Mouse (Mus musculus): ENCODE data around the gene Lrmp. TPM values are rescaled to one million over a fixed set of nuclear protein-coding genes. Genes with fewer than 3 reads are reported as not detected.
"Not testable (repeated sequence)": the region's sequence is repeated elsewhere in the genome, so short reads cannot be mapped to it uniquely, and the experiment has no call there.

Lrmp gene
- polyA plus RNA-seq, 1 experiment = 1.9 TPM

DNA sequence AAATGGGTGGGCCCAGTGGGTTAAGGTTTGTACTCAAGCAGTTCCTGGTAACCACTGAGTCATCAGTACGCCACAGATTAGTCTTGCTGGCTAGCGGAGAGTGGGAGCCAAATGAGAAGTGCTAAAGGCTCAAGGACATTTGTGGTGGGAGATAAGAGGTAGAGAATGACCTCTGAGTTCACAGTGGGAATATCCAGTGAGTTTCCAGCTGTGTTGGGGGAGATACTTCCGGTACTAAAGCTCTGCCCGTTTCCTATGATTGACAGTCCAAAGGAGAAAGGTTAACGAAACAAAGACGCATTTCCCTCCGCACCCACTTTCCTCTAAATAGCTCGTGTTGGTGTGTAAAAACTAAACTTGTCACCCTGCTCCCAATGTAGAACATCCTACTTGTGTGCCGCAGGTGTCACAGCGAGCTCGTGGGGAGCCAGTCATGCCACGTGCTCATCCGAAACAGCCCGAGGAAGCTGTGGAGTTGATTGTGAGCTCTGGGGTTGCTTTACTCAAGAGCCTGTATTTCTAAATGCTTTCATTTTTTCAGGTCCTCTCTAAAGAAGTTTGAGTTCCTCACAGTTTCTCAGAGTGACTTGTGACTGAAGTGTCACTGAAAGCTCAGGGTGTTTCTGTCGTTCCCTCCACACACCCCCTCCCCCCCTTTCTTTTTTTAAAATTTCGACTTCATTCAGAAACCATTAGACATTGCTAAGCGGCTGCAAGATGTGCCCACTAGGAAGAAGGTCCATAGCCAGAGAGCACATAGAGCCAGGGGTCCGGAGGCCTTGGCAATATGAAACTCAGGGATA, 5.5 kb downstream of the Lrmp start:
- Histone ChIP-seq H3K4me1 (ENCODE audit: control insufficient read depth, insufficient read depth, insufficient read length, low read length) (0 out of 2 replicates have a peak, but pooled peaks cover 3% of the 10 kb centered on the region), H3K4me3 (ENCODE audit: insufficient read depth, low read depth, low read length) (peak overlapping the region; percentile 45), H3K27ac (replicated peaks; ENCODE audit: low read depth, low read length) (peak overlapping the region; percentile 83)

DNA sequence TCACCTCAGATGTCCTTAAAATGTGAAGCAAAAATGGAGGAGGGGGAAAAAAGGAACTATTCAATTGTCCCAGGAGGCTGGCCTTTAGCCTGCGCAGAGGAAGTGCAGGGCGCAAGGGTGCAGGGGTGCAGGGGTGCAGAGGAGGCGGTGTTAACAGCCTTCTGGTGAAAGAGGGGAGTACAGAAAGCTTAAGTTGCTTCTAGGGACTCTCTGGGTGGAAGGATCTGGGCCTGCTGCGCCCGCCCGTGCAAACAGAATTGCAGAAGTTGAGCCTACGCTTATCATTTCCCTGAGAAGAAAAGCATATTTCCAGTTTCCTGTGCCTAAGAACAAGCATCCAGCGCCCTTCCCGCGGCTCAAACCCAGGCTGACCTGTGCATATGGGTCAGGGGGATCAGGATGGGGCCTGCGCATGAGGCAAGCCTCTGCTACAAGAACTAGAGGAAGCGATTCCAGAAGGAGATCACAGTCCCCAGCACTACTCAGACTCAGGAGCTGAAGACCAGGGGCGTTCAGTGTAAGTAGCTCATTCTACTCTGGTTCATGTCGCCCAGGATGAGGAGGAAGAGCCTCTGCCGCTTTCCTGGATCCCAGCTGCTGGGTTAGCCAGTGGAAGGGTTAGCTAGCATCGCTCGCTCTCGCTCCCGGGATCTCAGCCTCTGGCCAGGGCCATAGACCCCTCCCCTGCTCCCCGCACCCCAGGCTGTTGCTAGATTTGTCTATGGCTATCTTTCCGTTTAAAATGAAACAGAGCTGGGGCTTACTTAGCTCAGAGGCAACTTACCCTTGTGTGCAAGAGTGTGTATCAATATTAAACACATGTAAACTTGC, 6.4 kb downstream of the Lrmp start:
- Histone ChIP-seq H3K27ac (replicated peaks; ENCODE audit: low read depth, low read length) (peak overlapping the region; percentile 83), H3K4me3 (ENCODE audit: insufficient read depth, low read depth, low read length) (peak overlapping the region; percentile 45), H3K4me1 (ENCODE audit: control insufficient read depth, insufficient read depth, insufficient read length, low read length) (0 out of 2 replicates have a peak, but pooled peaks cover 3% of the 10 kb centered on the region)

DNA sequence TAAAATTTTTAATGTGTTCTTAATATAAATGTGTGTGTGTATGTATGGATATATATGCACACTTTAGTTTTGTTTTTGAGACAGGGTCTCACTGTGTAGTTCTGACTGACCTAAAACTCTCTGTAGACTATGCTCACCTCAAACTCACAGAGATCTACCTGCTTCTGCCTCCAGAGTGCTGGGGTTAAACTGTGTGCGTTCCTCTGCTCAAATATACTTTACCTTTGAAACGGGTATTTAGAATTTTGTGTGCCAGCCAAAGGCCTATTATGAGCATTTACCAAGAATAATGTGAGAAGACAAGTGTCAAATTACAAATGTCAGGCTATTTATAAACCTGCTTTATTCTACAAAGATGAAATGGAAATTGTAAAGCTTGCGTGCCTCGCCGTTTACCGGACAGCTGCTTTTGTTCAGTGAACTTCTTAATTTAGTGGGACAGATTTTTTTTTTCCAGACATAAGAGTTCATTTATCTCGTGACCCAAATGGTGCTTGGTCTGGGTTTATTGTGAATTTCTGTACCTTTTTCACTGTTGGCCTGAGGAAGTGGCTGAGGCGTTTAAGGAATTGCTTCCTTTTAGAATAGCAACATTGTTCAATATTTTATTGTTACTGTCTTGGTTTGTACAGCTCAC, 7.1 kb downstream of the Lrmp start:
- Histone ChIP-seq H3K27ac (replicated peaks; ENCODE audit: low read depth, low read length) (no peak overlapping the region), H3K4me3 (ENCODE audit: insufficient read depth, low read depth, low read length) (peak overlapping the region; percentile 26; the same call in 1 of the 2 replicates), H3K4me1 (ENCODE audit: control insufficient read depth, insufficient read depth, insufficient read length, low read length) (0 out of 2 replicates have a peak, but pooled peaks cover 3% of the 10 kb centered on the region)

DNA sequence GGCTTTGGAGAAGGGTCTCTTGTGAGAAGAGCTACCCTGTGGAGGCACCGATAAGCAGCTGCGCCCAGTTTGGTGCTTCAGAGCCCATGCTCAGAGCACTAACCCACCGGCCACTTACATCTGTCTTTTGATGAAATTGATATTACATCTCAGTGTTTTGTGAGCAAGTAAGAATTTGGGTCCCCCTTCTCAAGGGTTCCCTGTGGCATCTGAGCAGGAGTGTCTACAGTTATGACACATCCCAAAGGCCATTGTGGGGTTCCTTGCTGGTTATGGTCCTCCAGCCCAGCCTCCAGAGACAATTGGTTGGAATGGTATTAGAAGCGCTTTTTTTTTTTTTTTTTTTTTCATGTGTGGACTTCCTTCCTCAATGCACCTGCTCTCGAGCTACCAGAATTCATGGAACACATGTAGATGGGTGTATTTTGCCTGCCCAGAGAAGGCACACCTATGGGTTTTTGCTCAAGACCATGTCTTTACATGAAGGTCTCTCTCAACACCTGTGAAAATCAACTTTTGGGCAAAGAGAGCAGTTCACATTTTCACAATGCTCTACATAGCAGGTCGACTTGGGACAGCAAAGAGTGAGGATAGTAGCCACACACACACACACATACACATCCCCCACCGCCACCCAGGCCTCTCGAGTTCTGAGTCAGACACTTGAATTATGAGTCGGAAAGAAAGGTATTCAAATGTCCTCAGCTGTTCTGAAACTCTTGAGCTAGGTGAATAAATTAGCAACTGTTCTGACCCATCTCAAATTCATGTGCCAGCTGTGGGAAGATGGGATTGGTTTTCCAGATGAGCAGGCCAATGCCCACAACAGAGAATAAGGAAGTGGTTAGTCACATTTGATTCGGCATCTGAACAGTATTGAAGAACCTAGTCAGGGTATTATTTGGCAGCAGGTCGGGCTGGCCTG, 7.9 kb downstream of the Lrmp start:
- Histone ChIP-seq H3K4me3 (ENCODE audit: insufficient read depth, low read depth, low read length) (peak overlapping the region; percentile 26), H3K27ac (replicated peaks; ENCODE audit: low read depth, low read length) (no peak overlapping the region; the same call in 1 of the 2 replicates), H3K4me1 (ENCODE audit: control insufficient read depth, insufficient read depth, insufficient read length, low read length) (0 out of 2 replicates have a peak, but pooled peaks cover 3% of the 10 kb centered on the region)

DNA sequence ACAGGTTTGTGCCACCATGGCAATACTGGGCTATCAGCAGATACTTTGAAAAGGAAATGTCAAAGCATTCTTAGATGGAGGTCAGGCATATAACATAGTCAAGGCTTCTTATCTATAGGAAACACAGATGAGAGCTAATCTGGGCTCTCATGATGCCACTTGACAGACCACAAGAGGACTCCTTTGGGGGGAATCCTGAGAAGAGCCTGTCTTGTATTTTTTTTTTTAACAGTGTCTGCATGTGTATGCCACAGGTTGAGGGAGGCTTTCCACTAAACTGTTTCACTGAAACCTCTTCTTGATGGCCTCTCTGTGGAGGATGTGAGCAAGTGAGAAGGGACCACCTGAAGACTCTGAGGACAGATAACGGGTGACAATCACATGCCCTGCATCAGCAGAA, 9.2 kb downstream of the Lrmp start:
- H3K4me3 ChIP-seq (ENCODE audit: insufficient read depth, low read depth, low read length) = no peak overlapping the region
- H3K27ac ChIP-seq (replicated peaks; ENCODE audit: low read depth, low read length) = no peak overlapping the region
- 0 out of 2 replicates have a peak, but pooled peaks cover 3% of the 10 kb centered on the region for H3K4me1 ChIP-seq (ENCODE audit: control insufficient read depth, insufficient read depth, insufficient read length, low read length)

DNA sequence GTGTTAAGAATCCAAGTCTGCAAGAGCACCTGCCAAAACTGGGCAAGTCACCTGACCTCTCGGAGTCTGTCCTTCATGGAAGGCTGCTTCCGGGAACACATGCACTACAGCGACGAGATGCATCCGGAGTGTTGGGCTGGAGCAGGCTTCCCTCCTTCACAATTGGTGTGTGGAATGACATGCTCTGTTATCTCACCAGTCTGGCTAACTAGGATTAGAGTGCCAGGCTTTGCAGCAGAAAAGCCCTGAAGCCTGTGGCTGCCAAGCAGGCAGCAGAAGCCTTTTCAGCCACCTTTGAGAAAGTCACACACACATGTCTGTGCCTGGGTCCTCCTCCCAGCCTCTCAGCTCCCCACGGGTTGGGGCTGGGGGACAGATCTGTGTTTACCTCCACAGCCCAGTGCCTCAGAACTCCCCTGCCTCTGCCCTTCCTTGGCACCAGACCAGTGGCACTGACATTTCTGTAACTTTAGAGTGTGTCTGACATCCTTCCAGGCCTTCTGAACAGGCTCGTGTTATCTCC, 10.2 kb downstream of the Lrmp start:
- H3K4me1 ChIP-seq (ENCODE audit: control insufficient read depth, insufficient read depth, insufficient read length, low read length) = no peaks in the 10 kb centered on the region
- H3K27ac ChIP-seq (replicated peaks; ENCODE audit: low read depth, low read length) = no peak overlapping the region
- H3K4me3 ChIP-seq (ENCODE audit: insufficient read depth, low read depth, low read length) = no peak overlapping the region

DNA sequence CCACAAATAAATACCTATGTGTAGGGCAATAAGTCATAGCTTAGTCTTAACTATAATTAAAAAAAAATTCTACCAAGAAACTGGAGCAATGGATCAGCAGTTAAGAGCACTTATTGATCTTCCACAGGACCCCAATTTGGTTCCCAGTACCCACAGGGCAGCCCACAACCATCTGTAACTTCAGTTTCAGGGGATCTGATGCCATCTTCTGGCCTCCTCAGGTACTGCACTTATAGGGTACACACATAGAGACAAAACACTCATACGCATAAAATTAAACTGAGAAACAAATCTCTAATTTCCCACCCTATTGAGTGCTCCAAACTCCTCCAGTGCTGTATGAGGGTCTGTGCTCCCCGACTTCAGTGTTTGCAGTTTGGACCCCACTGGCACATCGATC, 12.2 kb downstream of the Lrmp start:
- no peak overlapping the region for H3K4me3 ChIP-seq (ENCODE audit: insufficient read depth, low read depth, low read length)
- H3K27ac ChIP-seq (replicated peaks; ENCODE audit: low read depth, low read length) = no peak overlapping the region
- no peaks in the 10 kb centered on the region for H3K4me1 ChIP-seq (ENCODE audit: control insufficient read depth, insufficient read depth, insufficient read length, low read length)

DNA sequence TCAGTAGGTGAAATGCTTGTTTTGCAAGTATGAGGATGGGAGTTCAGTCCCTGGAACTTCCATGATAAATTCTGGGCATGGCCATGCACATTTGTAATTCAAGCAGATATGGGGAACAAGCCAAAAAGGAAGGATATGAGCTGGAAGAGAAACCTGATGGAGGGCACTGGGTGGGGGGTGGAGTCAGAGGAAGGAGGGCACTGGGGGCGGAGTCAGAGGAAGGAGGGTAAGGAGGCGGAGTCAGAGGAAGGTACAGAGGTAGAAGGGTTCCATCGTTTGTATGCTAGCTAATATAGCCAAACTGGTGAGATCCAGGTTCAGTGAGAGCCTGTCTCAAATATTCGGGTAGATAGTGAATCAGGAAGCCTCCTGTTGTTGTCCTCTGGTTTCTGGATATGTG, 14.1 kb downstream of the Lrmp start:
- Histone ChIP-seq H3K4me3 (ENCODE audit: insufficient read depth, low read depth, low read length) (no peak overlapping the region), H3K27ac (replicated peaks; ENCODE audit: low read depth, low read length) (no peak overlapping the region), H3K4me1 (ENCODE audit: control insufficient read depth, insufficient read depth, insufficient read length, low read length) (no peaks in the 10 kb centered on the region)

DNA sequence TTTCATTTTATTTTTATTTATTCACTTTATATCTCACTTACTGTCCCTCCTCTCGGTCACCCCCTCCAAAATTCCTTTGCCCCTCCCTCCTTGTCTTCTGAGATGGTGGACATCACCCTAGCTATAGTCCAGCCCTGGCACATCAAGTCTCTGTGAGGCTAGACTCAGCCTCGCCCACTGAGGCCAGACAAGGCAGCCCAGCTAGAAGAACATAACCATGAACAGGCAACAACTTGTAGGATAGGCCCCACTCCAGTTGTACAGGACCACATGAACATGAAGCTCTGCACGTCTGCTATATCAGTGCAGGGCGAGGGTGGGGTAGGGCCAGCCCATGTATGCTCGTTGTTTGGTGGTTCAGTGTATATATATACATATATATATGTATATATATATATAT, 16.5 kb downstream of the Lrmp start:
- 0 out of 2 replicates have a peak, but pooled peaks cover 2% of the 10 kb centered on the region for H3K4me1 ChIP-seq (ENCODE audit: control insufficient read depth, insufficient read depth, insufficient read length, low read length)
- H3K27ac ChIP-seq (replicated peaks; ENCODE audit: low read depth, low read length) = no peak overlapping the region
- no peak overlapping the region for H3K4me3 ChIP-seq (ENCODE audit: insufficient read depth, low read depth, low read length)

DNA sequence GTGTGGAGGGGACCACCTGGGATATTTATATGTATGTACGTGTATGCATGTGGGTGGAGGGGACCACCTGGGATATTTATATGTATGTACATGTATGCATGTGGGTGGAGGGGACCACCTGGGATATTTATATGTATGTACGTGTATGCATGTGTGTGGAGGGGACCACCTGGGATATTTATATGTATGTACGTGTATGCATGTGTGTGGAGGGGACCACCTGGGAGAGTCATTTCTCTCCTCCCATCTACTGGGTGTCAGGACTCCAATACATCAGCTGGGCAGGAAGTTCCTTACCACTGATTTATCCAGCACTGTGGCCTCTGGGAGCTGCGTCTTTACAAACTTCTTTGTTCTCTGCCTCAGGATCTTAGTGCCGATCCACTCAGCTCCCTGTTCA, 17.5 kb downstream of the Lrmp start:
- not testable (repeated sequence) for H3K27ac ChIP-seq (replicated peaks; ENCODE audit: low read depth, low read length); H3K4me3 ChIP-seq (ENCODE audit: insufficient read depth, low read depth, low read length); H3K4me1 ChIP-seq (ENCODE audit: control insufficient read depth, insufficient read depth, insufficient read length, low read length)

DNA sequence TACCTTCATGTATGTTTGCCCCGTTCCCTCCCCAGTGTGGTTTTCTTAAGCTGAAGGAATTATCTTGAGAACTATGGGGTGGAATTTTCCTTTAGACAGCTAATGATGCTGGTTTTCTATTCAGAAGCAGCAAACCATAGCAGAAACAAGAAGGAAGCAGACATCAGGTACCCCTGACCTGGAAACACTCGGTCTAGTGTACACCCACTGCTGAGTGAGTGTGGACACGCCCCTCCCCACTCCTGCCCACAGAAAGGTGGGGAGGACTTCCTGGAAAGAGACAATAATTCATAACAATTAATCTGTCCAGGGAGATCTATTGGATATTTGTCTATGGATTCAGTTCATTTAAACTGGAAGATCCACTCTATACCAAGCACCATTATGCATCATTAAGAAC, 19.8 kb downstream of the Lrmp start:
- Histone ChIP-seq H3K4me1 (ENCODE audit: control insufficient read depth, insufficient read depth, insufficient read length, low read length) (peaks cover 4% of the 10 kb centered on the region; the same call in 1 of the 2 replicates), H3K27ac (replicated peaks; ENCODE audit: low read depth, low read length) (no peak overlapping the region), H3K4me3 (ENCODE audit: insufficient read depth, low read depth, low read length) (no peak overlapping the region)

DNA sequence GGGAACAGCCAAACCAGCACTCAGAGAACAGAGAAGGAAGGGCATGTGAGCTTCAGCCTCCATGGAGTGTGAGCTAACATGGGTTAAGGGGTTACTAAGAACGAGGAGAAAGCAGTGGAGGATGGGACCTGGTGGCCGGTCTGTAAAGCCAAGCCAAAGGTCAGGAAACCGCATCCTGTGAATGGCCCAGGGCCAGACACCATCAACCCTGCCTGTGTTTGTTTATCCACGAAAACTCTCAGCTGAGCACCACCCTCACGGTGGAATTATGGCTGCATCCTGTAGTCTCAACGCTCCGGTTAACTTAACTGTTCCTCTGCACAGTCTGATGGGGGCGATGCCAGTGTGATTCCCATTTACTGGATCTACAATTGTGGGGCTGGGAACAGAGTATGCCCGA, 20.4 kb downstream of the Lrmp start:
- H3K4me1 ChIP-seq (ENCODE audit: control insufficient read depth, insufficient read depth, insufficient read length, low read length) = peaks cover 4% of the 10 kb centered on the region; the same call in 1 of the 2 replicates
- no peak overlapping the region for H3K4me3 ChIP-seq (ENCODE audit: insufficient read depth, low read depth, low read length)
- no peak overlapping the region for H3K27ac ChIP-seq (replicated peaks; ENCODE audit: low read depth, low read length)

DNA sequence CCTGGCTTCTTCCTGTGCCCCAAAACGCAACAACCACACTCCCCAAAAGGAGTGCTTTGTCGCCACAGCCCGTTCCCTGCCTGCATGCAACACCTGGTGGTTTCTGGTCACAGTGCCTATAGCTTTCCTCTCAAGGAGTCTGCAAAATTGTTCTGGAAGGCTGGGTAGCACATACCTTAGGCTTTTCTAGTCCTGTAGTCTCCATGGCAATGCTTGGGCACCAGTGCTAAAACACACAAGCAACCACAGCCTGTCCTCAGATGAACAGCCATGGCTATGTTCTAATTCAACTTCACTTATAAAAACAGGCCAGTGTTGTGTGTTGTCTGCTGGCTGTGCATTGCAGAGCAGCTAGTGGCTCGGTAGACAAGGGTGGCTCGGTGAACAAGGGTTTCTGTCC, 21.4 kb downstream of the Lrmp start:
- H3K27ac ChIP-seq (replicated peaks; ENCODE audit: low read depth, low read length) = no peak overlapping the region
- H3K4me3 ChIP-seq (ENCODE audit: insufficient read depth, low read depth, low read length) = no peak overlapping the region
- peaks cover 4% of the 10 kb centered on the region; the same call in 1 of the 2 replicates for H3K4me1 ChIP-seq (ENCODE audit: control insufficient read depth, insufficient read depth, insufficient read length, low read length)

DNA sequence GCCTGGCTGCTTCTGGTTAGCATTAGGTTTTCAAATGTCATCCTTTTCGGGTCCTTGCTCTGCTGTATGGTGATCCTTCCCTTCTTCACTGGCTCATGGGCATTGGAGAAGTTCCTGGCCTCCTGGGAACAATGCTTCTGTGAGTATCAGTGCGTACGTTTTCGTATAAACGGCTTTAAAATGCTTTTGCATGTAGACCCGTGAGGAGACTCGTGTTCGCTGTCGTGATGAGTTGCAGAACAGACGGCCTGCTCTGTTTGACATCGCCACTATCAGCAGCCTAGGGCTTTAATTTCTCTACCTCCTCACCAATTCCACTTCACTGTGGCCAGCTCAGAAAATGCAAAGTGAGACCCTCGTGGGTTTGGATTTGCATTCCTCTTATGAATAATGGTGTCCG, 23.8 kb downstream of the Lrmp start:
- H3K27ac ChIP-seq (replicated peaks; ENCODE audit: low read depth, low read length) = no peak overlapping the region
- H3K4me1 ChIP-seq (ENCODE audit: control insufficient read depth, insufficient read depth, insufficient read length, low read length) = peaks cover 4% of the 10 kb centered on the region; the same call in 1 of the 2 replicates
- H3K4me3 ChIP-seq (ENCODE audit: insufficient read depth, low read depth, low read length) = no peak overlapping the region
